Mouse (Mus musculus) bone marrow, adult 2 months (tissue): ENCODE measurements around the gene Nudt4. TPM values are rescaled to one million over a fixed set of nuclear protein-coding genes. Genes with fewer than 3 reads are reported as not detected.
A peak's percentile ranks its signal among the peaks of the same experiment; 100 is the strongest.

Experiments used
- H3K27ac ChIP-seq: fragments of 200-500 bp; 2 replicates; pipeline ENCODE4 v1.5.1; 2012; ENCODE audit warnings: low read depth, mild to moderate bottlenecking, control low read depth, inconsistent platforms, low read length; ENCODE audit not compliant: control insufficient read depth, poor library complexity, insufficient read depth
- H3K4me1 ChIP-seq: fragments of 200-500 bp; 2 replicates; pipeline ENCODE4 v1.6.1; 2011; ENCODE audit warnings: low read length; ENCODE audit not compliant: control insufficient read depth, insufficient read depth
- H3K4me3 ChIP-seq: fragments of 200-500 bp; replicated peaks from 2 replicates; pipeline ENCODE3; 2011; ENCODE audit warnings: mild to moderate bottlenecking, low read depth, low read length, control low read depth; ENCODE audit not compliant: control insufficient read depth
- CTCF ChIP-seq: fragments of 200-500 bp; IDR thresholded peaks from 2 replicates; pipeline ENCODE4 v1.5.1; 2011; ENCODE audit warnings: low read length, control low read depth; ENCODE audit not compliant: control insufficient read depth, insufficient read depth
- POLR2A ChIP-seq: fragments of 200-500 bp; IDR thresholded peaks from 2 replicates; pipeline ENCODE4 v1.6.1; 2011; ENCODE audit warnings: low read depth, mild to moderate bottlenecking, control low read depth, low read length, borderline replicate concordance; ENCODE audit not compliant: control insufficient read depth
- WGBS: fragments of 180-500 bp; shearing (Covaris S2); methylation state at CpG from one replicate; pipeline ENCODE4 v1.1.7; 2018; 5-methylcytosine and 5-hydroxymethylcytosine counted together
- polyA plus RNA-seq: library from polyadenylated mRNA; stranded (reverse); fragments of >200 nt; gene quantifications from 2 replicates; pipeline ENCODE4 v1.2.4, GENCODE M21; 2011; ENCODE audit warnings: low replicate concordance; ENCODE audit not compliant: missing spikeins, insufficient read depth, insufficient read length

The Nudt4 gene
- polyA plus RNA-seq, 1 experiment = 95.9 TPM

GRCm38 (mm10) chr10:95512635-95513034, 51.3 kb downstream of the Nudt4 start:
- peaks cover 1% of the 10 kb centered on the region; the same call in 1 of the 2 replicates for H3K4me1 ChIP-seq
- no peak for TF ChIP-seq POLR2A
- TF ChIP-seq CTCF = no peak
- no peak overlapping the region for H3K27ac ChIP-seq
- H3K4me3 ChIP-seq = no peak overlapping the region
- WGBS = 81% methylated on average over 8 of the region's 8 CpGs

GRCm38 (mm10) chr10:95509263-95509662, 54.7 kb downstream of the Nudt4 start:
- TF ChIP-seq CTCF (no peak), POLR2A (no peak)
- Histone ChIP-seq H3K4me3 (no peak overlapping the region), H3K4me1 (peaks cover 1% of the 10 kb centered on the region; the same call in 1 of the 2 replicates), H3K27ac (no peak overlapping the region)
- 58% methylated on average over 3 of the region's 3 CpGs for WGBS

GRCm38 (mm10) chr10:95508793-95509192, 55.2 kb downstream of the Nudt4 start:
- Histone ChIP-seq H3K27ac (peak overlapping the region; percentile 61; the same call in 1 of the 2 replicates), H3K4me1 (no peaks in the 10 kb centered on the region; the same call in 1 of the 2 replicates), H3K4me3 (no peak overlapping the region)
- TF ChIP-seq CTCF (no peak), POLR2A (no peak)
- WGBS = 9% methylated on average over 6 of the region's 6 CpGs

- Histone ChIP-seq H3K4me1 (no peaks in the 10 kb centered on the region; the same call in 1 of the 2 replicates), H3K4me3 (no peak overlapping the region), H3K27ac (no peak overlapping the region)
- no peak for TF ChIP-seq POLR2A
- TF ChIP-seq CTCF = no peak
- 86% methylated on average over 8 of the region's 8 CpGs for WGBS
Measured at GRCm38 (mm10) chr10:95508126-95508525, 55.8 kb downstream of the Nudt4 start.

GRCm38 (mm10) chr10:95504341-95504740, 59.6 kb downstream of the Nudt4 start:
- TF ChIP-seq CTCF (no peak), POLR2A (no peak)
- no peak overlapping the region for H3K27ac ChIP-seq

GRCm38 (mm10) chr10:95503443-95504235, 60.3 kb downstream of the Nudt4 start:
- no peak overlapping the region for H3K4me3 ChIP-seq
- no peaks in the 10 kb centered on the region; the same call in 1 of the 2 replicates for H3K4me1 ChIP-seq
- no peak overlapping the region for H3K27ac ChIP-seq
- TF ChIP-seq POLR2A (no peak), CTCF (no peak)
- 84% methylated on average over 14 of the region's 14 CpGs for WGBS

More at GRCm38 (mm10) chr10:95504341-95504740, 59.6 kb downstream of the Nudt4 start:
- Histone ChIP-seq H3K4me1 (no peaks in the 10 kb centered on the region; the same call in 1 of the 2 replicates), H3K4me3 (no peak overlapping the region)
- WGBS = 13% methylated on average over 1 of the region's 1 CpGs

GRCm38 (mm10) chr10:95501463-95502081, 62.4 kb downstream of the Nudt4 start, which contains the start of gene Mrpl42:
Gene Mrpl42, minus strand, starts transcription at chr10:95501940.
- under 1% methylated on average over 35 of the region's 35 CpGs for WGBS
- Histone ChIP-seq H3K4me3 (peak within 1 kb of the TSS; percentile 89), H3K27ac (peak within 1 kb of the TSS; percentile 46), H3K4me1 (no peaks in the 10 kb centered on the region)
- peak; percentile 84 for TF ChIP-seq POLR2A
- TF ChIP-seq CTCF = no peak

GRCm38 (mm10) chr10:95501033-95501432, 62.9 kb downstream of the Nudt4 start:
- TF ChIP-seq CTCF = no peak
- Histone ChIP-seq H3K4me1 (no peaks in the 10 kb centered on the region), H3K4me3 (peak overlapping the region; percentile 89), H3K27ac (no peak overlapping the region)
- under 1% methylated on average over 7 of the region's 7 CpGs for WGBS

Other genes with a start within 250 kb of the Nudt4 start
- gene Cradd, start 240.0 kb downstream of the Nudt4 start, polyA plus RNA-seq = 3.8 and 4.5 TPM in 2 replicates
- gene Socs2, start 147.0 kb downstream of the Nudt4 start, polyA plus RNA-seq = 7.1 and 22.7 TPM in 2 replicates
- gene Mrpl42, start 62.2 kb downstream of the Nudt4 start, polyA plus RNA-seq = 69.8 and 80.9 TPM in 2 replicates
- gene Ube2n, start 49.0 kb downstream of the Nudt4 start, polyA plus RNA-seq = 77.1 and 80.7 TPM in 2 replicates
- gene Anapc15-ps, start 109.3 kb upstream of the Nudt4 start, polyA plus RNA-seq = 28.2 TPM in 1 of 2 replicates, not detected in the other